Mouse (Mus musculus): Measurements from ENCODE around the gene Macc1.

DNA sequence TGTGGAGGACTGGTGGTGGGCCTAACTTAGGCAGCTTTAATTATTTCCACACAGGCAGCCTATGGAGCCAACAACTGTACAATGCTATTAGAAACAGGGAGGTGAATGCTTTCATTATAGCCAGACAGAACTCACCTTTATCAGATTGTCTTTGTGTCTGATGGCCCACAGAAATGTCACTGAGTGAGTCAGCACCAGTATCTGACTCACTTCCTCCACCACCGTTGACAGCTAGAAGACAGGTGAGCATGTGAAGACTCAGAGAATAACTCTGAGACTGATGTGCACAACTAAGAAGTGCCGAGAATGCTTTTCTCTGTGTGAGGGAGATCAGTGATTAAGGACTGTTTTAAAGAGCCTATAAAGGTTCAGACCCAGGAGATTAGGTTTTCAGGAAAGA is 73.9 kb downstream of the Macc1 start:
- TF ChIP-seq CTCF (IDR thresholded peaks at IDR 0.05; ENCODE audit: insufficient read depth, low read length): no peak
- no peak for TF ChIP-seq POLR2A (IDR thresholded peaks at IDR 0.05; ENCODE audit: borderline replicate concordance, extremely low read depth, low read depth, low read length)

All from lung, adult 2 months (tissue).